Mouse (Mus musculus) Patski (cell line): Measurements from ENCODE around the gene Rpl10. TPM values are rescaled to one million over a fixed set of nuclear protein-coding genes. Genes with fewer than 3 reads are reported as not detected.
A peak's percentile ranks its signal among the peaks of the same experiment; 100 is the strongest.

Source experiments
- ATAC-seq: fragments of 100-300 bp; one replicate; pipeline ENCODE4 v1.8.0; 2021
- CTCF ChIA-PET: fragments of 350-600 bp; sonication (Branson Sonifier 250); formaldehyde crosslinking; loops from one replicate; lab custom pipeline; 2022; ENCODE audit warnings: inconsistent platforms; lab: Charles Lee
- POLR2A ChIA-PET: fragments of 350-600 bp; sonication (Branson Sonifier 250); formaldehyde crosslinking; loops from one replicate; lab custom pipeline; 2022; ENCODE audit warnings: antibody characterized with exemption, inconsistent platforms; lab: Charles Lee
- DNase-seq: peaks from one replicate; pipeline ENCODE4 v3.0.0-alpha.2; 2011; ENCODE audit warnings: low read depth, low spot score
- H3K27me3 ChIP-seq: fragments of 371-371 bp; one replicate; pipeline ENCODE4 v1.5.1; 2021
- CTCF ChIP-seq: fragments of 100-300 bp; IDR thresholded peaks from one replicate; pipeline ENCODE4 v1.5.1; 2021
- in situ Hi-C: fragments of 300-500 bp; cut with MboI; formaldehyde crosslinking; loops from 3 replicates; pipeline ENCODE4 v1.11.1; 2018; ENCODE audit warnings: low pct_unique_long_range_greater_than_20kb, mixed read lengths
- polyA plus RNA-seq: library from polyadenylated mRNA; unstranded; gene quantifications from one replicate; pipeline ENCODE4 v1.2.3, GENCODE M21; 2021

Gene Rpl10
- polyA plus RNA-seq, 1 experiment from 2014 or later = 1,219 TPM

GRCm38 (mm10) chrX:74277916-74278315 is 7.3 kb downstream of the Rpl10 start:
- ChIA-PET CTCF (no interaction called here), POLR2A (interaction anchor here (1.2 kb wide), 1 partner anchor 35 kb away, joined by 4 read pairs; the partner anchor contains the start of gene Fam50a)
- no peak for TF ChIP-seq CTCF
- ATAC-seq (no peak), DNase-seq (no peak)
- H3K27me3 ChIP-seq = peaks cover 8% of the 10 kb centered on the region
- in situ Hi-C loops = no loop called here

DNA sequence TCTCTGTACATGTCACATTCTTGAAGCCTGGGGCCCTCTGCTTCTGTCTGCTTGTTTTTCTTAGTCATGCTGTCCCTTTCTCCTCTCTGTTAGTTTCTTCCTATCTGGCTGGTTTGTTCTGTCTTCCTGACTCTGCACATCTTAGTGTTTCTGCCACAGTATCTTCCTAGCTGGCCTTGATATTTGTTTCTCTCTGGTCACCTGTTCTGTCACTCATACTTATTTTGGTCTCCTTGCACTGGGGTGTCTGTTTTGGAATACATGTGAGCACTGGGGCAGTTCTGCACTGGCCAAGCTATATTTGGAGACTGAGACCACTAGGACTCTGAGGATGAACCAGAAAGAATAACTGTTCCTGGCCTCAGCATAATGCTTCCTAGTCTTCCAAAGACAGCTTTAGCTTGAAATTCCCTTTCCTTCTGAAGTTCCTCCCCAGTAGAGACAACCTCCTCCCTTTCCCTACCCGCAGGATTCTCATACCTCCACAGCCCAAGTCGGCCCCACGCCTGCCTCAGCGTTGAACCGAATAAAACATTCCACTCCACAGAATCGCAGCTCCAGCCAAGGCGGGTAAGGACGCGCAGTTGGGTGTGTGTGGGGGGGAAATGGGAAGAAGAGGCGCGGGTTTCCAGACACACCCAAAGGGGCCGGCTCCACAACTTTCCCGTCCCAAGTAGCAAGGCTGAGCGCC is 10.6 kb downstream of the Rpl10 start:
- in situ Hi-C loops = loop anchor here (5.0 kb wide), 1 partner anchor 34 kb away; the partner anchor contains the start of gene Flna
- no peak for ATAC-seq
- ChIA-PET CTCF (interaction anchor here (1.3 kb wide), 2 partner anchors 32 to 133 kb away, joined by 3 to 4 read pairs; no protein-coding TSS in a partner anchor), POLR2A (interaction anchor here (1.0 to 2.3 kb wide), 4 partner anchors 8 to 35 kb away, joined by 3 to 10 read pairs (median 7); partner anchors contain the start of gene Rpl10)
- TF ChIP-seq CTCF = no peak
- DNase-seq = no peak
- H3K27me3 ChIP-seq = peaks cover 19% of the 10 kb centered on the region

- ATAC-seq (peak; percentile 96), DNase-seq (no peak)
- POLR2A ChIA-PET = interaction anchor here (1.0 to 2.3 kb wide), 3 partner anchors 9 to 36 kb away, joined by 3 to 10 read pairs (median 6); partner anchors contain the start of gene Rpl10
- in situ Hi-C loops = loop anchor here (5.0 kb wide), 1 partner anchor 35 kb away; the partner anchor contains the start of gene Flna
- CTCF ChIA-PET = interaction anchor here (1.2 to 1.3 kb wide), 3 partner anchors 12 to 132 kb away, joined by 3 to 5 read pairs (median 4); no protein-coding TSS in a partner anchor
- no peak for TF ChIP-seq CTCF
- H3K27me3 ChIP-seq = peaks cover 19% of the 10 kb centered on the region
Observed at GRCm38 (mm10) chrX:74281732-74282394, 11.3 kb downstream of the Rpl10 start, which contains the start of the genes Taz and Dnase1l1. TSS of gene Taz (plus strand) at chrX:74281912. TSS of gene Dnase1l1 (minus strand) at chrX:74282337.

GRCm38 (mm10) chrX:74282395-74283091 is 11.9 kb downstream of the Rpl10 start:
- POLR2A ChIA-PET = interaction anchor here (0.8 to 1.4 kb wide), 3 partner anchors 12 to 35 kb away, joined by 3 to 7 read pairs (median 3); partner anchors contain the start of gene Rpl10
- in situ Hi-C loops = loop anchor here (5.0 kb wide), 1 partner anchor 35 kb away; the partner anchor contains the start of gene Flna
- H3K27me3 ChIP-seq = peaks cover 19% of the 10 kb centered on the region
- DNase-seq = no peak
- CTCF ChIA-PET = interaction anchor here (1.2 kb wide), 1 partner anchor 13 kb away, joined by 5 read pairs; no protein-coding TSS in a partner anchor
- no peak for TF ChIP-seq CTCF
- peak; percentile 33 for ATAC-seq

GRCm38 (mm10) chrX:74283092-74283437 is 12.5 kb downstream of the Rpl10 start:
- DNase-seq = no peak
- POLR2A ChIA-PET = interaction anchor here (0.8 to 1.4 kb wide), 3 partner anchors 12 to 35 kb away, joined by 3 to 7 read pairs (median 3); partner anchors contain the start of gene Rpl10
- in situ Hi-C loops = loop anchor here (5.0 kb wide), 1 partner anchor 36 kb away; the partner anchor contains the start of gene Flna
- no peak for ATAC-seq
- peaks cover 19% of the 10 kb centered on the region for H3K27me3 ChIP-seq
- TF ChIP-seq CTCF = no peak
- CTCF ChIA-PET = interaction anchor here (1.2 to 2.0 kb wide), 2 partner anchors 14 to 34 kb away, joined by 5 to 9 read pairs; partner anchors contain the start of gene Flna

DNA sequence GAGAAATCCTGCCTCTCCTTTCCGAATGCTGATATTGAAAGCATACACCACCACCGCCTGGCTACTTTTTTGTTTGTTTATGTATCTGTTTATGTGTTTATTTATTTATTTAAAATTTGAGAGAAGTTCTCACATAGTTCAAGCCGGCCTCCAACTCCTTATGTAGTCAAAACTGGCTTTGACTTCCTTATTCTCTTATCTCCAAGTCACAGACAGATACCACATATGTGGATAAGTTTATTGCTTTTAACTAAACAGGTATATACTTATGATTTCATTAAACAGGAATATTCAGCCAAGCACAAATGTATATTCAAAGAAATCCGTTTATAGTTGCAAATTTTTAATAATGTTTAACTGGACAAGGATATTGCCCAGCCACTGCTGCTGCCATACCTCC is 22.8 kb downstream of the Rpl10 start:
- H3K27me3 ChIP-seq = peaks cover 8% of the 10 kb centered on the region
- no peak for TF ChIP-seq CTCF
- ATAC-seq (no peak), DNase-seq (no peak)
- POLR2A ChIA-PET = no interaction called here
- in situ Hi-C loops = no loop called here
- CTCF ChIA-PET = interaction anchor here (1.4 kb wide), 1 partner anchor 119 kb away, joined by 3 read pairs; no protein-coding TSS in a partner anchor

GRCm38 (mm10) chrX:74296538-74297448 is 26.2 kb downstream of the Rpl10 start, which contains the start of gene Atp6ap1:
TSS of gene Atp6ap1 (plus strand) at chrX:74297097.
- TF ChIP-seq CTCF = no peak
- DNase-seq (peak; percentile 59), ATAC-seq (peak; percentile 97)
- CTCF ChIA-PET = interaction anchor here (1.3 kb wide), 1 partner anchor 10 kb away, joined by 4 read pairs; no protein-coding TSS in a partner anchor
- peaks cover 8% of the 10 kb centered on the region for H3K27me3 ChIP-seq
- in situ Hi-C loops = no loop called here
- POLR2A ChIA-PET = interaction anchor here (0.6 kb wide), 1 partner anchor 11 kb away, joined by 4 read pairs; no protein-coding TSS in a partner anchor

GRCm38 (mm10) chrX:74298348-74298747 is 27.7 kb downstream of the Rpl10 start:
- H3K27me3 ChIP-seq = peaks cover 5% of the 10 kb centered on the region
- ATAC-seq = no peak
- POLR2A ChIA-PET = no interaction called here
- in situ Hi-C loops = no loop called here
- CTCF ChIA-PET = interaction anchor here (1.3 kb wide), 1 partner anchor 9 kb away, joined by 4 read pairs; no protein-coding TSS in a partner anchor
- no peak for TF ChIP-seq CTCF
- no peak for DNase-seq

DNA sequence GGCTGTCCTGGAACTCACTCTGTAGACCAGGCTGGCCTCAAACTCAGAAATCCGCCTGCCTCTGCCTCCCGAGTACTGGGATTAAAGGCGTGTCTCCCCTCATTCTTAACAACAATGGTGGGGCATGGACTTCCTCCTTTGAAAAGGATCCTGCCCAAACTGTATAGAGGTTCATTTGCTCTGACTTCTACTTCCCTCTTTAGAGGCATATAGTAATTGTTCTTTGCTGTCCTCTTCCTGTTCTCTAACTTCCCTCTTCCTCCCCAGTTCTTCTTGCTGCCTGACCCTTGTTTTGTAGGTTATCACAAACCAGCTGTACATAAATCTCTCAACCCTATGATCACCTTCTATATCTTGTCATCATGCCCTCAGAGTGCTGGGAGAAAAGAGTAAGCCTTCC is 29.1 kb downstream of the Rpl10 start:
- in situ Hi-C loops = no loop called here
- no peak for TF ChIP-seq CTCF
- CTCF ChIA-PET = no interaction called here
- no peak for ATAC-seq
- no peak for DNase-seq
- H3K27me3 ChIP-seq = peaks cover 5% of the 10 kb centered on the region
- POLR2A ChIA-PET = no interaction called here
